Mouse (Mus musculus) ES-E14 (cell line): Measurements from ENCODE around the gene Tubb3.

Experiments
- CHD2 ChIP-seq: IDR thresholded peaks from 2 replicates; pipeline ENCODE4 v1.6.1; 2014; ENCODE audit warnings: mild to moderate bottlenecking, low read depth, low read length, inconsistent platforms
- HCFC1 ChIP-seq: IDR thresholded peaks from 2 replicates; pipeline ENCODE4 v1.6.1; 2012; ENCODE audit warnings: low read length, inconsistent platforms, borderline replicate concordance; ENCODE audit not compliant: insufficient read depth
- MAFK ChIP-seq: IDR thresholded peaks from 2 replicates; pipeline ENCODE4 v1.6.1; 2014; ENCODE audit warnings: mild to moderate bottlenecking, low read depth, low read length, inconsistent platforms; ENCODE audit not compliant: insufficient read depth
- ZNF384 ChIP-seq: IDR thresholded peaks from 2 replicates; pipeline ENCODE4 v1.6.1; 2012; ENCODE audit warnings: low read depth, low read length, inconsistent platforms

GRCm38 (mm10) chr8:123404521-123404920 is 6.7 kb upstream of the Tubb3 start:
- TF ChIP-seq MAFK = no peak
- no peak for TF ChIP-seq CHD2
- no peak for TF ChIP-seq HCFC1
- no peak for TF ChIP-seq ZNF384
